Mouse (Mus musculus): ENCODE measurements at regions not wholly inside any gene's neighbourhood (a gene's known extent, or its start where the extent isn't known, plus 50 kb on each side); places are given as distances from the start of the nearest gene placed in this dataset.

DNA sequence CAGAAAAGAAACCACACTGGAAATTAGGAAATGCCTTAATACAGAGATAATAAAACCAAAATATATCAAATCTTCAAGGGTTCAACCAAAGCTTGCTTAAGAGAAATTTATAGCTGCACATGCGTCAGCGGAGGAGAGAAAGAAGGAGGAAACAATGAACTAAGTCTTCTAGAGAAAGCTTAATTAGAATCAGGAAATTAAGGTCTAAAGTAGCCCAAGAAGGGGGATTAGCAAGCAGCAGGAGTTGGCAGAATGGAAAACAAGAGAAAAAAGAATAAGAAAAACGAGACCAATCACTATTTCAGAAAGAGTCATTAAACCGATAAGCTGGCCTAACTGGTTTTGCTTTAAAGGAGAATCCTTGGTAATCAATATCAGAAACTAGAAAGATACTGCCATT lies 119.4 kb upstream of the Irf2bp2 start:
- Histone ChIP-seq H3K4me1 (ENCODE audit: control insufficient read depth, insufficient read depth, low read length) (peaks cover 4% of the 10 kb centered on the region; the same call in 1 of the 2 replicates), H3K4me3 (ENCODE audit: insufficient read depth, low read depth, low read length) (no peak overlapping the region), H3K27ac (ENCODE audit: insufficient read depth, low read depth, low read length) (no peak overlapping the region)
- TF ChIP-seq POLR2A (IDR thresholded peaks at IDR 0.05; ENCODE audit: insufficient read depth, low read depth, low read length), result no peak
- no peak for TF ChIP-seq CTCF (IDR thresholded peaks at IDR 0.05; ENCODE audit: insufficient read depth, low read depth, low read length)
- 35% methylated on average over 4 of the region's 4 CpGs for WGBS

DNA sequence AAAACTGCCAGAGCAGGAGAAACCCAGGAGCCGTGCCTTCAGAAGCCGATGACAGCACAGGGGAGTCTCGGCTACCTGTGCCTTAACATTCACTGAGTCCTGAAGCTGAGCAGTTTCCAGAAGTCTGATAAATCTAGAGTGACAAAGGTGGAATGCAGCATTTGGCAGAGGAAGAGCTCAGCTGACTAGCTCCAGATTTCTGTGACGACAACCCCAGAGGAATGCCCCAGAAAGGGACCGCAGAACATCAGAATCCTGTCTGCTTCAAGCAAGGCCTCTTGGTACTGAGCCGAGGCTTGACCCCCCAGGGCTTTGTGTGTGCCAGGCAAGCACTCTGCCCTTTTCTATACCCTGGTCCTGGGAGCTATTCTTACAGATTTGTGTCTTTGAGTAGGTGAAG lies 119.0 kb upstream of the Irf2bp2 start:
- WGBS, result 57% methylated on average over 6 of the region's 6 CpGs
- TF ChIP-seq POLR2A (IDR thresholded peaks at IDR 0.05; ENCODE audit: insufficient read depth, low read depth, low read length) (no peak), CTCF (IDR thresholded peaks at IDR 0.05; ENCODE audit: insufficient read depth, low read depth, low read length) (no peak)
- Histone ChIP-seq H3K27ac (ENCODE audit: insufficient read depth, low read depth, low read length) (no peak overlapping the region), H3K4me3 (ENCODE audit: insufficient read depth, low read depth, low read length) (no peak overlapping the region), H3K4me1 (ENCODE audit: control insufficient read depth, insufficient read depth, low read length) (peaks cover 6% of the 10 kb centered on the region)

DNA sequence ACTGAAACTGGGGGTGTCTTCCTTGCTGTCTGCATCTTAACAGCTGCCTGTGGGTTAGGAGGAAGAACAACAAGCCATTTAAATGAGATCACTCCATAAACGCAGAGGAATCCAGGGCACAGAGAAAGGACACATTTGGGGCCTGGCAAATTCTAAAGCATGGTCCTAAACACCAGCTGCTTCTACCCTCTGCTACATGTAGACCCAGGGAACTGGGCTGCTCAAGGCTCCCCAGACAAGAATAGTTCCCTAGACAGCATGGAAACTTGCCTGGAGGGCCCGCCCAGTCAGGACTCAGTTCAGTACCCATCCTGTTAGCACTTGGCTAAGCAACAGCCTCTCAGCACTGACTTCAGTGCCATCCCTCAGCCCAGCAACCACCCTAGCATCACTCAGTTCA lies 115.2 kb upstream of the Irf2bp2 start:
- H3K4me1 ChIP-seq (ENCODE audit: control insufficient read depth, insufficient read depth, low read length), result peaks cover 12% of the 10 kb centered on the region
- no peak overlapping the region for H3K4me3 ChIP-seq (ENCODE audit: insufficient read depth, low read depth, low read length)
- TF ChIP-seq POLR2A (IDR thresholded peaks at IDR 0.05; ENCODE audit: insufficient read depth, low read depth, low read length), result no peak
- TF ChIP-seq CTCF (IDR thresholded peaks at IDR 0.05; ENCODE audit: insufficient read depth, low read depth, low read length), result no peak
- WGBS, result 75% methylated on average over 2 of the region's 2 CpGs
- no peak overlapping the region for H3K27ac ChIP-seq (ENCODE audit: insufficient read depth, low read depth, low read length)

DNA sequence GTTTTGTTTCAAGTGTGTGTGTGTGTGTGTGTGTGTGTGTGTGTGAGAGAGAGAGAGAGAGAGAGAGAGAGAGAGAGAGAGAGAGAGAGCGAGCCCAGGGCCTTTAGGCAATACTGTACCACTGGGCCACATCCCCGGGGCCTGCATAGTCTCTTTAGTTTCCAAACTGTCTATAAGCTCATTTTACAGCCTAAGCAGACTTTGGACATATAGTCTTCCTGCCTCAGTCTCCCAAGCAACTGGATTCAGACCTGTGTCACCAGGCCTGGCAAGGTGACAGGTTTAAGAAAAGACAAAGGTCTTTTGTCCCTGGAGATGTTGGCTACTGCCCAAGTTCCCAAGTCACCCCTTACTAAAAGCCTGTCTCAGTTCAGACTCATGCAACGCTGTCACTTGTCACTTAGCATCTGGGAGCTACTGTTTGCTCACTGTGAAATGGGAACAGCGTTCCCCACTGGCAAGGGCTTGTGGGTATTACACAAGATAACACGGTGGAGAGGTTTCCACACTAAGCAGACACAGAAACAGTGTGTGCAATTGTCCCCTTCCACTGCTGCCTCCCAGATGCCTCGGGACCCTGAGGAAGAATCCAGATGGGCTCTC lies 113.6 kb upstream of the Irf2bp2 start:
- Histone ChIP-seq H3K4me3 (ENCODE audit: insufficient read depth, low read depth, low read length) (no peak overlapping the region), H3K4me1 (ENCODE audit: control insufficient read depth, insufficient read depth, low read length) (peaks cover 7% of the 10 kb centered on the region; the same call in 1 of the 2 replicates), H3K27ac (ENCODE audit: insufficient read depth, low read depth, low read length) (no peak overlapping the region)
- no peak for TF ChIP-seq CTCF (IDR thresholded peaks at IDR 0.05; ENCODE audit: insufficient read depth, low read depth, low read length)
- TF ChIP-seq POLR2A (IDR thresholded peaks at IDR 0.05; ENCODE audit: insufficient read depth, low read depth, low read length), result no peak
- WGBS, result 51% methylated on average over 6 of the region's 6 CpGs

DNA sequence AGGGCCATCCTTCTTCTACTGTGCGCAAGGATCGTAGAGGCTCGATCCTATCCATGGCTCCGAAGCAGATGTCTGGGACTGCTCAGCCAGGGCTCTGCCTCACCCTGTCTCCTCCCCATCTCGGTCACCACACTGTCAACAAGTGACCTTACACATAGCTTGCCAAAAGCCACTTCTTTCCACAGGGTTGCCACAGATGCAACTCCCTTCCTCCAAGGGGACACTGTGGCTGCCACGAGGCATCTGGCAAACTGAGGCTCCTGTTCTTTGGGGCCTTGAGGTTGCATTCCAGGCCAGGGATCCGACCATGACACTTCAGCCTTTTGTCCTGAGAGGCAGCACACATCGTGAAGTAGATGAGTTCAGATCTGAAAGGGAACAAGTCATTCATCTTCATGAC lies 112.5 kb upstream of the Irf2bp2 start:
- Histone ChIP-seq H3K27ac (ENCODE audit: insufficient read depth, low read depth, low read length) (no peak overlapping the region), H3K4me3 (ENCODE audit: insufficient read depth, low read depth, low read length) (no peak overlapping the region), H3K4me1 (ENCODE audit: control insufficient read depth, insufficient read depth, low read length) (peaks cover 7% of the 10 kb centered on the region; the same call in 1 of the 2 replicates)
- 96% methylated on average over 8 of the region's 8 CpGs for WGBS
- TF ChIP-seq CTCF (IDR thresholded peaks at IDR 0.05; ENCODE audit: insufficient read depth, low read depth, low read length) (no peak), POLR2A (IDR thresholded peaks at IDR 0.05; ENCODE audit: insufficient read depth, low read depth, low read length) (no peak)

DNA sequence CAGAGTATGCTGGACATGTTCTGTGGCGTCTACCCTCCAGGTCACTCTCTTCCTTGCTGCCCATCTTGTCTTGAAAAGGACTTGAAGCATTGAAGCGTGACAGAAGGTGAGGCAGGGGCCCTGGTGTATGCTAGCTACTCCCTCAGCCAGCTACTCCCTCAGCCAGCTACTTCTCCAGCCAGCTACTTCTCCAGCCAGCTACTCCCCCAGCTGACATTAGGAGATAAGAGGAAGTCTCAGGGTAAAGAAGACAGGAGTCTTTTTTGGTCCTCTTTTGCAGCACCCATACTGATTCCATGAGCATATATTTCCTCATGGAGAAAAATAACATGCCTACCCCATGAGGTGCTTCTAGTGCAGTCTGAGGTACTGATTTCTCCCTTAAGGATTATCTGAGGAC lies 111.6 kb upstream of the Irf2bp2 start:
- TF ChIP-seq POLR2A (IDR thresholded peaks at IDR 0.05; ENCODE audit: insufficient read depth, low read depth, low read length) (no peak), CTCF (IDR thresholded peaks at IDR 0.05; ENCODE audit: insufficient read depth, low read depth, low read length) (no peak)
- Histone ChIP-seq H3K27ac (ENCODE audit: insufficient read depth, low read depth, low read length) (no peak overlapping the region), H3K4me1 (ENCODE audit: control insufficient read depth, insufficient read depth, low read length) (peaks cover 7% of the 10 kb centered on the region; the same call in 1 of the 2 replicates), H3K4me3 (ENCODE audit: insufficient read depth, low read depth, low read length) (no peak overlapping the region)
- 95% methylated on average over 2 of the region's 2 CpGs for WGBS

DNA sequence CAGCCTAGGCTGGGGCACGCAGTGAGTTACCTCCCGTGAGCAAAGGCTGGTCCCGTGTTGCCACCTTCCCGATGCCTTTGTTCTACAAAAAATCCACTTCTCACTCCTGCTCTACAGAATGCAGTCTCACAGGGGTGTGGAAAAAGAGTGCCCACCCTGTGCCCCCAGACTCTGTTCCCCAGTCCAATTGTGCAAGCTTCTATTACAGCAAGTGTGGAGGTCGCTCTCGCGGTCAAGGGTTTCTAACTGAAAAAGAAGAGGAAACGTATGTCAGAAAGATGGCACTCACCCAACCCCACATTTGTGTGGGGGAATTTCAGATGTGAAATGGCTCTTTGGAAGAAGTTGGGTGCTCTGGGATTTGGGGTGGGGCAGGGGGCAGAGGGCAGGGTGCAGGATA lies 110.9 kb upstream of the Irf2bp2 start:
- 93% methylated on average over 8 of the region's 8 CpGs for WGBS
- peaks cover 7% of the 10 kb centered on the region; the same call in 1 of the 2 replicates for H3K4me1 ChIP-seq (ENCODE audit: control insufficient read depth, insufficient read depth, low read length)
- H3K4me3 ChIP-seq (ENCODE audit: insufficient read depth, low read depth, low read length), result no peak overlapping the region
- TF ChIP-seq CTCF (IDR thresholded peaks at IDR 0.05; ENCODE audit: insufficient read depth, low read depth, low read length) (no peak), POLR2A (IDR thresholded peaks at IDR 0.05; ENCODE audit: insufficient read depth, low read depth, low read length) (no peak)
- no peak overlapping the region for H3K27ac ChIP-seq (ENCODE audit: insufficient read depth, low read depth, low read length)

DNA sequence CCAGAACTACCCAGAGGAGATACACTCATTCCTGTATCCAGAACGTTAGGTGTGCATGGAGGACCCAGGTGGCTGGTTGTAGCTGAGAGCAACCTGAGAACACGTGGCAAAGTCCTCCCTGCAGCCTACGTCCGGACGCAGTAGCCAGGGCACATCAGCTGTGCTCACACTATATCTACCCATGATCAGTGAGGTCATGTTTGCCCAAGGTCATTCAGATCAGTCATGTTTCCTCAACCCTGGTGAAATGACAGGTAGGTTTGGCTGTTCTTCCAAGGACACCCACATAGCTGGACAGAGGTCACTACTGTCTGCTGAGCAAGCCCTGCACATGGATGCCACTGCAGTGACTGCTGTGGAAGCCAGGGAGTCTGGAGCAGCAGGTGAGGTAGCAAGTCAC lies 109.8 kb upstream of the Irf2bp2 start:
- 98% methylated on average over 5 of the region's 5 CpGs for WGBS
- Histone ChIP-seq H3K27ac (ENCODE audit: insufficient read depth, low read depth, low read length) (no peak overlapping the region), H3K4me1 (ENCODE audit: control insufficient read depth, insufficient read depth, low read length) (peaks cover 17% of the 10 kb centered on the region), H3K4me3 (ENCODE audit: insufficient read depth, low read depth, low read length) (no peak overlapping the region)
- no peak for TF ChIP-seq POLR2A (IDR thresholded peaks at IDR 0.05; ENCODE audit: insufficient read depth, low read depth, low read length)
- TF ChIP-seq CTCF (IDR thresholded peaks at IDR 0.05; ENCODE audit: insufficient read depth, low read depth, low read length), result no peak

DNA sequence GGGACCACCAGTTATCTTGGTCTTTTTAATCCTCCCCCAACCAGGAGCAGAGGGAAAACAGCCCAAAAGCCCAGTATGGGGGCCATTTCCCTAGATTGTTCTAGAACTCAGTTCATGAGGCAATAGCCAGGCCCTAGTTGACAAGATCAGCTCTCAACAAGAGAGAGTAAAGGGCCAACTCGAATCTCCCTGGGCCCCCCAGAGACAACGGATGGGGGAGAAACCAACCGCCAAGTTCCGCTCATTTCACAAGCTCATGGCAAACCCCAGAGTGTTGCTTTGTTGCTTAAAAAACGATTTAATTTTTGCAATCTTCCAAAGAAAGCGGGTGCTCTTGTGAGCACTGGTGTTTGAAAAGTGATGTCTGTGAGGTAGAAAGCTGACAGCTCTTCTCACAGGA lies 108.5 kb upstream of the Irf2bp2 start:
- H3K4me1 ChIP-seq (ENCODE audit: control insufficient read depth, insufficient read depth, low read length), result peaks cover 13% of the 10 kb centered on the region
- H3K4me3 ChIP-seq (ENCODE audit: insufficient read depth, low read depth, low read length), result no peak overlapping the region
- H3K27ac ChIP-seq (ENCODE audit: insufficient read depth, low read depth, low read length), result no peak overlapping the region
- 88% methylated on average over 6 of the region's 6 CpGs for WGBS
- TF ChIP-seq CTCF (IDR thresholded peaks at IDR 0.05; ENCODE audit: insufficient read depth, low read depth, low read length), result no peak
- no peak for TF ChIP-seq POLR2A (IDR thresholded peaks at IDR 0.05; ENCODE audit: insufficient read depth, low read depth, low read length)

DNA sequence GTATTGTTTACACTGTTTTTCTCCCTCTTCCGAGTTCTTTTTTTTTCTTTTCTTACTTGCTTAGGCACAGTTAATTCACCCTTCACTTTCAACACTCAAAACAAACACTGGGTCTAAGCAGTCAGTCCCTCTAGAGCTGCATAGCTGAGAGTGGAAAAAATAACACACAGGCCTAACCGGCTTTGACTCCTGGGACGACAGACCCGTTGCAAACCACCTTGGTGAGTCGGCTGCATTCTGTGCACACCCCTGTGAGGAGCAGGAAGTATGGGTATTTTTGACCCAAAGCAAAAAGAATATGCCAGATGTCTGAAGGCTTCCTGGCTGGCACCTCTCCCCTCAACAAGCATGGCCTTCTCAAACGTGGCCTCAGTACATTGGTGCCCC lies 105.6 kb upstream of the Irf2bp2 start:
- Histone ChIP-seq H3K4me1 (ENCODE audit: control insufficient read depth, insufficient read depth, low read length) (peaks cover 17% of the 10 kb centered on the region), H3K4me3 (ENCODE audit: insufficient read depth, low read depth, low read length) (no peak overlapping the region), H3K27ac (ENCODE audit: insufficient read depth, low read depth, low read length) (no peak overlapping the region)
- no peak for TF ChIP-seq POLR2A (IDR thresholded peaks at IDR 0.05; ENCODE audit: insufficient read depth, low read depth, low read length)
- TF ChIP-seq CTCF (IDR thresholded peaks at IDR 0.05; ENCODE audit: insufficient read depth, low read depth, low read length), result no peak
- 16% methylated on average over 6 of the region's 6 CpGs for WGBS

Measured in olfactory bulb, adult 2 months (tissue).